Mouse (Mus musculus) liver, postnatal 0 days (tissue): ENCODE measurements around the gene Akap2.

ENCODE experiments used
- CTCF ChIP-seq: sonication (generic); IDR thresholded peaks from 2 replicates; pipeline ENCODE4 v1.5.1; 2016; ENCODE audit warnings: antibody characterized with exemption, low read depth
- EP300 ChIP-seq: IDR thresholded peaks from 2 replicates; pipeline ENCODE4 v1.6.1; 2016; ENCODE audit warnings: antibody characterized with exemption, low read depth, mild to moderate bottlenecking

- no peak for TF ChIP-seq CTCF
- TF ChIP-seq EP300, result no peak
Observed at GRCm38 (mm10) chr4:57937292-57937691, 219.8 kb downstream of the Akap2 start.
